Mouse (Mus musculus) myocyte (in vitro differentiated cells): ENCODE measurements at regions not wholly inside any gene's neighbourhood (a gene's known extent, or its start where the extent isn't known, plus 50 kb on each side); places are given as distances from the start of the nearest gene placed in this dataset.

ENCODE experiments used
- H3K27me3 ChIP-seq: one replicate; pipeline ENCODE4 v1.6.1; 2011; ENCODE audit not compliant: control insufficient read depth, insufficient read depth, insufficient read length
- H3K36me3 ChIP-seq: one replicate; pipeline ENCODE4 v1.6.1; 2011; ENCODE audit not compliant: control insufficient read depth, insufficient read depth
- H3K4me2 ChIP-seq: one replicate; pipeline ENCODE4 v1.6.1; 2011; ENCODE audit warnings: low read depth, control low read depth
- H3K4me3 ChIP-seq: one replicate; pipeline ENCODE4 v1.5.1; 2011; ENCODE audit warnings: mild to moderate bottlenecking, control low read depth, moderate library complexity
- H3K79me2 ChIP-seq: one replicate; pipeline ENCODE4 v1.6.1; 2011; ENCODE audit not compliant: control insufficient read depth, insufficient read depth
- H3ac ChIP-seq: one replicate; pipeline ENCODE4 v1.6.1; 2011; ENCODE audit not compliant: control insufficient read depth, insufficient read length
- CEBPB ChIP-seq: IDR thresholded peaks from 2 replicates; pipeline ENCODE4 v1.6.1; 2011; ENCODE audit warnings: mild to moderate bottlenecking, moderate library complexity; ENCODE audit not compliant: poor library complexity, insufficient read depth, severe bottlenecking
- E2F4 ChIP-seq: IDR thresholded peaks from one replicate; pipeline ENCODE4 v1.6.1; 2011; ENCODE audit warnings: mild to moderate bottlenecking, control low read depth, moderate library complexity; ENCODE audit not compliant: insufficient read depth
- MAX ChIP-seq: IDR thresholded peaks from one replicate; pipeline ENCODE4 v1.6.1; 2011; ENCODE audit warnings: low read depth, mild to moderate bottlenecking, control low read depth
- MYOD1 ChIP-seq, 3 experiments: IDR thresholded peaks; one replicate each; pipeline ENCODE4 v1.6.1; 2011; ENCODE audit warnings: control low read depth in 2 of 3, low read depth in 2 of 3, mild to moderate bottlenecking in 2 of 3, moderate library complexity in 1 of 3; ENCODE audit not compliant: insufficient read length in 2 of 3, control insufficient read depth in 1 of 3
- MYOG ChIP-seq, 3 experiments: IDR thresholded peaks; one replicate each; pipeline ENCODE4 v1.6.1; 2011; ENCODE audit warnings: control low read depth in 2 of 3, low read depth in 2 of 3, mild to moderate bottlenecking in 2 of 3; ENCODE audit not compliant: insufficient read length in 2 of 3, control insufficient read depth in 1 of 3, insufficient read depth in 1 of 3
- POLR2A ChIP-seq: IDR thresholded peaks from one replicate; pipeline ENCODE4 v1.6.1; 2011; ENCODE audit warnings: low read depth, mild to moderate bottlenecking, control low read depth, moderate library complexity; ENCODE audit not compliant: insufficient read length
- POLR2AphosphoS2 ChIP-seq: IDR thresholded peaks from one replicate; pipeline ENCODE4 v1.6.1; 2011; ENCODE audit warnings: low read depth, control low read depth; ENCODE audit not compliant: insufficient read length
- REST ChIP-seq: IDR thresholded peaks from one replicate; pipeline ENCODE4 v1.6.1; 2011; ENCODE audit warnings: mild to moderate bottlenecking, control low read depth, moderate library complexity; ENCODE audit not compliant: insufficient read depth, insufficient read length
- SRF ChIP-seq: IDR thresholded peaks from one replicate; pipeline ENCODE4 v1.6.1; 2011; ENCODE audit warnings: low read depth; ENCODE audit not compliant: control insufficient read depth, insufficient read length
- TCF12 ChIP-seq: IDR thresholded peaks from one replicate; pipeline ENCODE4 v1.6.1; 2011; ENCODE audit warnings: mild to moderate bottlenecking, control low read depth; ENCODE audit not compliant: poor library complexity, insufficient read depth, severe bottlenecking
- TCF3 ChIP-seq: IDR thresholded peaks from one replicate; pipeline ENCODE4 v1.6.1; 2011; ENCODE audit warnings: low read depth, control low read depth; ENCODE audit not compliant: insufficient read length
- USF1 ChIP-seq: IDR thresholded peaks from one replicate; pipeline ENCODE4 v1.6.1; 2011; ENCODE audit warnings: low read depth, mild to moderate bottlenecking, control low read depth, moderate library complexity

- no peaks in the 10 kb centered on the region for H3K27me3 ChIP-seq
- no peaks in the 10 kb centered on the region for H3K79me2 ChIP-seq
- TF ChIP-seq MYOD1 (IDR thresholded peaks at IDR 0.05; ENCODE audit: control insufficient read depth in 1 of 3, insufficient read length in 2 of 3, low read depth in 2 of 3), result no peak
Observed at GRCm38 (mm10) chr16:49361731-49362130, 304.4 kb downstream of the Myh15 start.

GRCm38 (mm10) chr16:49369450-49369849, 312.2 kb downstream of the Myh15 start:
- Histone ChIP-seq H3K36me3 (no peaks in the 10 kb centered on the region), H3K4me2 (no peak overlapping the region), H3ac (no peak overlapping the region), H3K4me3 (no peak overlapping the region), H3K79me2 (no peaks in the 10 kb centered on the region), H3K27me3 (no peaks in the 10 kb centered on the region)
- TF ChIP-seq CEBPB (no peak), MAX (no peak), MYOG (IDR thresholded peaks at IDR 0.05; ENCODE audit: control insufficient read depth in 1 of 3, insufficient read depth in 1 of 3, insufficient read length in 2 of 3, low read depth in 2 of 3) (no peak), E2F4 (no peak), USF1 (no peak), POLR2AphosphoS2 (no peak), SRF (no peak), TCF12 (no peak), MYOD1 (IDR thresholded peaks at IDR 0.05; ENCODE audit: control insufficient read depth in 1 of 3, insufficient read length in 2 of 3, low read depth in 2 of 3) (no peak), TCF3 (no peak), REST (no peak), POLR2A (no peak)

More at GRCm38 (mm10) chr16:49361731-49362130, 304.4 kb downstream of the Myh15 start:
- no peak overlapping the region for H3K4me3 ChIP-seq
- no peaks in the 10 kb centered on the region for H3K36me3 ChIP-seq
- no peak overlapping the region for H3K4me2 ChIP-seq
- no peak overlapping the region for H3ac ChIP-seq

- H3K36me3 ChIP-seq, result no peaks in the 10 kb centered on the region
- H3K27me3 ChIP-seq, result no peaks in the 10 kb centered on the region
- no peak overlapping the region for H3K4me3 ChIP-seq
- H3ac ChIP-seq, result no peak overlapping the region
- no peak overlapping the region for H3K4me2 ChIP-seq
- no peaks in the 10 kb centered on the region for H3K79me2 ChIP-seq
- TF ChIP-seq MYOG (IDR thresholded peaks at IDR 0.05; ENCODE audit: control insufficient read depth in 1 of 3, insufficient read depth in 1 of 3, insufficient read length in 2 of 3, low read depth in 2 of 3), result no peak
- no peak for TF ChIP-seq CEBPB
- TF ChIP-seq TCF3, result no peak
- TF ChIP-seq E2F4, result no peak
- TF ChIP-seq POLR2AphosphoS2, result no peak
- no peak for TF ChIP-seq SRF
- no peak for TF ChIP-seq MAX
- no peak for TF ChIP-seq TCF12
- TF ChIP-seq REST, result no peak
- TF ChIP-seq USF1, result no peak
- no peak for TF ChIP-seq POLR2A
- no peak for TF ChIP-seq MYOD1 (IDR thresholded peaks at IDR 0.05; ENCODE audit: control insufficient read depth in 1 of 3, insufficient read length in 2 of 3, low read depth in 2 of 3)
Observed at GRCm38 (mm10) chr16:49375108-49375507, 317.8 kb downstream of the Myh15 start.

- no peaks in the 10 kb centered on the region for H3K79me2 ChIP-seq
- H3K27me3 ChIP-seq, result no peaks in the 10 kb centered on the region
- H3K4me2 ChIP-seq, result no peak overlapping the region
- H3K4me3 ChIP-seq, result no peak overlapping the region
- H3K36me3 ChIP-seq, result no peaks in the 10 kb centered on the region
- H3ac ChIP-seq, result no peak overlapping the region
- TF ChIP-seq POLR2A (no peak), TCF12 (no peak), USF1 (no peak), MYOG (IDR thresholded peaks at IDR 0.05; ENCODE audit: control insufficient read depth in 1 of 3, insufficient read depth in 1 of 3, insufficient read length in 2 of 3, low read depth in 2 of 3) (no peak), POLR2AphosphoS2 (no peak), E2F4 (no peak), TCF3 (no peak), MAX (no peak), REST (no peak), CEBPB (no peak), SRF (no peak), MYOD1 (IDR thresholded peaks at IDR 0.05; ENCODE audit: control insufficient read depth in 1 of 3, insufficient read length in 2 of 3, low read depth in 2 of 3) (no peak)
Observed at GRCm38 (mm10) chr16:49378917-49379473, 320.0 kb upstream of the Ift57 start.

GRCm38 (mm10) chr16:49388135-49388534, 310.9 kb upstream of the Ift57 start:
- TF ChIP-seq E2F4, result no peak
- no peak for TF ChIP-seq MYOG (IDR thresholded peaks at IDR 0.05; ENCODE audit: control insufficient read depth in 1 of 3, insufficient read depth in 1 of 3, insufficient read length in 2 of 3, low read depth in 2 of 3)
- TF ChIP-seq SRF, result no peak
- no peak for TF ChIP-seq REST
- TF ChIP-seq MYOD1 (IDR thresholded peaks at IDR 0.05; ENCODE audit: control insufficient read depth in 1 of 3, insufficient read length in 2 of 3, low read depth in 2 of 3), result no peak
- no peak for TF ChIP-seq TCF3
- TF ChIP-seq POLR2AphosphoS2, result no peak
- TF ChIP-seq TCF12, result no peak
- TF ChIP-seq CEBPB, result no peak
- Histone ChIP-seq H3K4me3 (no peak overlapping the region), H3K79me2 (no peaks in the 10 kb centered on the region), H3K36me3 (no peaks in the 10 kb centered on the region), H3K27me3 (no peaks in the 10 kb centered on the region), H3K4me2 (no peak overlapping the region), H3ac (no peak overlapping the region)
